Mouse (Mus musculus) embryonic facial prominence, embryonic 14.5 days (tissue): ENCODE measurements around the gene Wnt10b. TPM values are rescaled to one million over a fixed set of nuclear protein-coding genes. Genes with fewer than 3 reads are reported as not detected.

Experiments
- ATAC-seq: fragments of 200-750 bp; cut with Nextera tagmentation; 2 replicates; pipeline ENCODE4 v1.8.0; 2017; ENCODE audit warnings: low read depth, moderate number of reproducible peaks, moderate TSS enrichment
- DNase-seq: peaks from one replicate; pipeline ENCODE4 v3.0.0-alpha.2; 2015; ENCODE audit warnings: low spot score
- H3K27ac ChIP-seq: fragments of 300-500 bp; sonication (generic); replicated peaks from 2 replicates; pipeline ENCODE4 v1.5.1; 2014; ENCODE audit warnings: low read depth, mild to moderate bottlenecking, low read length, moderate library complexity
- H3K27me3 ChIP-seq: fragments of 300-500 bp; sonication (generic); replicated peaks from 2 replicates; pipeline ENCODE4 v1.6.1; 2014; ENCODE audit warnings: low read length; ENCODE audit not compliant: control insufficient read depth, insufficient read depth
- H3K36me3 ChIP-seq: fragments of 300-500 bp; sonication (generic); 2 replicates; pipeline ENCODE4 v1.6.1; 2014; ENCODE audit warnings: low read length, mixed read lengths; ENCODE audit not compliant: control insufficient read depth, insufficient read depth
- H3K4me1 ChIP-seq: fragments of 300-500 bp; sonication (generic); 2 replicates; pipeline ENCODE4 v1.6.1; 2014; ENCODE audit warnings: antibody characterized with exemption, low read length; ENCODE audit not compliant: control insufficient read depth, insufficient read depth
- H3K4me2 ChIP-seq: fragments of 300-500 bp; sonication (generic); 2 replicates; pipeline ENCODE4 v1.6.1; 2014; ENCODE audit warnings: low read depth, mild to moderate bottlenecking, low read length, moderate library complexity, mixed read lengths
- H3K4me3 ChIP-seq: fragments of 300-500 bp; sonication (generic); 2 replicates; pipeline ENCODE4 v1.5.1; 2014; ENCODE audit warnings: low read depth, mild to moderate bottlenecking, low read length
- H3K9ac ChIP-seq: fragments of 300-500 bp; sonication (generic); 2 replicates; pipeline ENCODE4 v1.6.1; 2014; ENCODE audit warnings: low read depth, mild to moderate bottlenecking, low read length, moderate library complexity, mixed read lengths
- H3K9me3 ChIP-seq: fragments of 300-500 bp; sonication (generic); 2 replicates; pipeline ENCODE4 v1.6.1; 2016; ENCODE audit warnings: low read length; ENCODE audit not compliant: control insufficient read depth
- WGBS: fragments of 180-500 bp; shearing (Covaris S2); extraction: QIAGEN DNeasy Blood & Tissue Kit; methylation state at CpG from one replicate; pipeline ENCODE4 v1.1.7; 2014; 5-methylcytosine and 5-hydroxymethylcytosine counted together
- polyA plus RNA-seq: library from polyadenylated mRNA; unstranded; fragments of >200 nt; fragmentation: Nextera tagmentation; extraction: Ambion mirVana; gene quantifications from 2 replicates; pipeline ENCODE4 v1.2.1, GENCODE M21; 2014

The Wnt10b gene
- polyA plus RNA-seq, 1 experiment from 2014 or later, result 4.1 TPM

GRCm38 (mm10) chr15:98724441-98724840 is 53.5 kb downstream of the Wnt10b start:
- no peak overlapping the region for H3K4me3 ChIP-seq
- ATAC-seq (no peak), DNase-seq (no peak)
- H3K27me3 ChIP-seq, result no peaks in the 10 kb centered on the region
- H3K9ac ChIP-seq, result no peak overlapping the region
- 39% methylated on average over 18 of the region's 19 CpGs for WGBS
- peaks cover 15% of the 10 kb centered on the region for H3K4me1 ChIP-seq
- H3K27ac ChIP-seq, result no peak overlapping the region
- no peaks in the 10 kb centered on the region for H3K9me3 ChIP-seq
- peak overlapping the region; percentile 34 for H3K4me2 ChIP-seq
- no peaks in the 10 kb centered on the region for H3K36me3 ChIP-seq

- H3K4me1 ChIP-seq, result peaks cover 15% of the 10 kb centered on the region
- ATAC-seq, result no peak
- H3K36me3 ChIP-seq, result no peaks in the 10 kb centered on the region
- no peak overlapping the region for H3K4me3 ChIP-seq
- H3K27ac ChIP-seq, result no peak overlapping the region
- H3K4me2 ChIP-seq, result peak overlapping the region; percentile 10; the same call in 1 of the 2 replicates
- no peaks in the 10 kb centered on the region for H3K9me3 ChIP-seq
- no peak for DNase-seq
- no peaks in the 10 kb centered on the region for H3K27me3 ChIP-seq
- no peak overlapping the region for H3K9ac ChIP-seq
- 52% methylated on average over 14 of the region's 14 CpGs for WGBS
Measured at GRCm38 (mm10) chr15:98722854-98723253, 55.1 kb downstream of the Wnt10b start.

GRCm38 (mm10) chr15:98722191-98722590 is 55.8 kb downstream of the Wnt10b start:
- Histone ChIP-seq H3K27me3 (no peaks in the 10 kb centered on the region), H3K4me3 (no peak overlapping the region), H3K9ac (no peak overlapping the region), H3K27ac (no peak overlapping the region), H3K4me2 (peak overlapping the region; percentile 10; the same call in 1 of the 2 replicates), H3K36me3 (no peaks in the 10 kb centered on the region), H3K4me1 (peaks cover 13% of the 10 kb centered on the region), H3K9me3 (no peaks in the 10 kb centered on the region)
- WGBS, result 79% methylated on average over 8 of the region's 8 CpGs
- DNase-seq (no peak), ATAC-seq (no peak)

Other genes starting within 250 kb of the Wnt10b start
- 94.3 and 97.7 TPM in 2 replicates for gene Kansl2, start 243.9 kb downstream of the Wnt10b start, polyA plus RNA-seq
- 47.9 and 51.3 TPM in 2 replicates for gene Ccnt1, start 207.2 kb downstream of the Wnt10b start, polyA plus RNA-seq
- gene 4930415O20Rik, start 207.1 kb downstream of the Wnt10b start, polyA plus RNA-seq, result not detected in 2 replicates
- gene Adcy6, start 168.1 kb downstream of the Wnt10b start, polyA plus RNA-seq, result 14.9 and 18.8 TPM in 2 replicates
- gene Cacnb3, start 147.3 kb downstream of the Wnt10b start, polyA plus RNA-seq, result 29.0 and 37.0 TPM in 2 replicates
- gene Ddx23, start 115.3 kb downstream of the Wnt10b start, polyA plus RNA-seq, result 21.5 and 23.4 TPM in 2 replicates
- 0.42 TPM in 2 replicates for gene Rnd1, start 100.7 kb downstream of the Wnt10b start, polyA plus RNA-seq
- 1.7 and 3.9 TPM in 2 replicates for gene Ccdc65, start 69.9 kb downstream of the Wnt10b start, polyA plus RNA-seq
- 88.8 and 108 TPM in 2 replicates for gene Fkbp11, start 50.0 kb downstream of the Wnt10b start, polyA plus RNA-seq
- 33.9 and 34.8 TPM in 2 replicates for gene Arf3, start 14.9 kb downstream of the Wnt10b start, polyA plus RNA-seq
- 0.10 TPM in 1 of 2 replicates, not detected in the other for gene Wnt1, start 11.7 kb upstream of the Wnt10b start, polyA plus RNA-seq
- 0.07 TPM in 1 of 2 replicates, not detected in the other for gene Ddn, start 31.3 kb upstream of the Wnt10b start, polyA plus RNA-seq
- 71.7 and 80.6 TPM in 2 replicates for gene Prkag1, start 53.4 kb upstream of the Wnt10b start, polyA plus RNA-seq
- gene Kmt2d, start 93.1 kb upstream of the Wnt10b start, polyA plus RNA-seq, result 13.8 and 15.5 TPM in 2 replicates
- gene Rhebl1, start 116.4 kb upstream of the Wnt10b start, polyA plus RNA-seq, result 8.4 and 12.2 TPM in 2 replicates
- 2.0 and 3.1 TPM in 2 replicates for gene Dhh, start 120.4 kb upstream of the Wnt10b start, polyA plus RNA-seq
- 3.9 and 4.3 TPM in 2 replicates for gene Lmbr1l, start 140.1 kb upstream of the Wnt10b start, polyA plus RNA-seq
- gene Tuba1b, start 156.4 kb upstream of the Wnt10b start, polyA plus RNA-seq, result 1,523 and 1,643 TPM in 2 replicates
- not detected in 2 replicates for gene Gm49450, start 175.4 kb upstream of the Wnt10b start, polyA plus RNA-seq
- gene Tuba1a, start 175.6 kb upstream of the Wnt10b start, polyA plus RNA-seq, result 1,836 and 1,958 TPM in 2 replicates